Mouse (Mus musculus) cerebellum, adult 9-10 months (tissue): ENCODE data around the gene Fbxl20.
A peak's percentile ranks its signal among the peaks of the same experiment; 100 is the strongest.

Source experiments
- DNase-seq: peaks from one replicate; pipeline ENCODE4 v3.0.0; 2022

The Fbxl20 gene

GRCm38 (mm10) chr11:98046466-98046865 lies 103.7 kb downstream of the Fbxl20 start:
- peak; percentile 49 for DNase-seq

DNA sequence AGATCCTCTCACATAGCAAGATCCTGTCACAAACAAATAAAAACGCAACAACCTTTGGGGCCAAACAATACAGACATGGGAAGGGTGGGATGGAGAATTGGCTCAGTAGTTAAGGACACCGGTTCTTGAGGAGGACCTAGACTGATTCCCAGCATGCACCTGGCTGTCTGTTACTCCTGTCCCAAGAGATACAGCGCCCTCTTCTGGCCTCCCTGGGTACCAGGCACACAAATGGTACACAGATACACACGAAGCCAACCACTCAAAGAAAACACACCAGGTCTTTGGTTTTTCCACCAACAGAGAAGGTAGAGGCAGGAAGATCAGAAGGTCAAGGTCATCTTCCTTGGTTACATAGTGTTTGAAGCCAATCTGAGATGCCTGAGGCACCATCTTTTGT lies 104.6 kb downstream of the Fbxl20 start:
- DNase-seq, result peak; percentile 55

DNA sequence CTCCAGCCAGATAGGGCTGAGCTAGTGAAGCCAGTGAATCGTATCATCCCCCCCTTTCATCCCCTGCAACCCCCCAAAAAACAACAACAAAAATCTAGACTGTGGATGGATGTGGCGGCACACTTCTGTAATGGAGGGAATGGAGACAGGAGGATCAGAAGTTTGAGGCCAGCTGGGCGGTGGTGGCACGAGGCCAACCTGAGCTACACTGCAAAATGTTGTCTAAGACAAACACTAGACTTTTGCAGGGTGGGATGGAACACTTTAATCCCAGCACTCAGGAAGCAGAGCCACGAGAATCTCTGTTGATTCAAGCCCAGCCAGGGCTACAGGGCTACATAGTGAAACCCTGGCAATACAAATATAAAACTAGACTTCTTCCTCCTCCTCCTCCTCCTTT lies 106.1 kb downstream of the Fbxl20 start:
- DNase-seq, result peak; percentile 41

- DNase-seq, result peak; percentile 26
Measured at GRCm38 (mm10) chr11:98042741-98043140, 107.5 kb downstream of the Fbxl20 start.

DNA sequence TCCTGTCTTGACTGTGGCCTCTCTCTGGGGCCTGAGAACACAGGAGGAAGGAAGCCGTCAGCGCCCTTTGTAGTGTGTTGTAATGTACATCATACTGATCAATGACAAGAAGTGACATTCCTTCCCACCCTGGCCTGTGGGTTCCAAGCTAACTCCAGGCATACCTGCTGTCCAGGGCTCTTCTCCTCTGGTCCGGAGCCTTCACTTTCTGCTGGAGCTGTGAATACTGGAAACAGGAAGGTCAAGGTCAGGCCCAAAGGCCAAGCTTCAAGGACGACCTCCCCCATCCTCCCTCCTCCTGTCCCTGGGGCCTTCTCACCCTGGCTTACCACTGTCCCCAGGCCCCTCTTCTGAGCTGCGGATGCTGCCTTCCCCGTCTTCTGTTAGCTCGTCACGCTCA lies 109.2 kb downstream of the Fbxl20 start:
- no peak for DNase-seq

DNA sequence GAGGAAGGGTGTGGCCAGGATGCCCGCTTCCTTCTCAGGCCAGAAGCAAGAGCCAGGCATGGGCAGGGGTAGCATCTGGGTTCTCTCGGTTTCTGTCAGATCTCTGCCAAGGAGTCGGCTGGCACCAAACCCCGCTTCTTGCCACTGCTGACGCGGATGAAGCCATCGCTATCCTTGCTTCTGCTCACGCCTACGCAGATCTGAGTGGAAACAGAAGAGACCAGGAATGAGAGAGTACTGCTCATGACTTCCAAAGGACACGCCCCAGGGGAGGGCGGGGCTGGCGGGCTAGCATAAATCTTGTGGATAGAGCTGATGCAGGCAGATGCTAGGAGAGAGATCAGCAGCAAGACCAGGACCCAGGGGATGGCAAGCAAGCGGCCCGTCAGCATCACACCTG lies 112.3 kb downstream of the Fbxl20 start:
- no peak for DNase-seq

GRCm38 (mm10) chr11:98035977-98036377 lies 114.2 kb downstream of the Fbxl20 start:
- peak; percentile 79 for DNase-seq

DNA sequence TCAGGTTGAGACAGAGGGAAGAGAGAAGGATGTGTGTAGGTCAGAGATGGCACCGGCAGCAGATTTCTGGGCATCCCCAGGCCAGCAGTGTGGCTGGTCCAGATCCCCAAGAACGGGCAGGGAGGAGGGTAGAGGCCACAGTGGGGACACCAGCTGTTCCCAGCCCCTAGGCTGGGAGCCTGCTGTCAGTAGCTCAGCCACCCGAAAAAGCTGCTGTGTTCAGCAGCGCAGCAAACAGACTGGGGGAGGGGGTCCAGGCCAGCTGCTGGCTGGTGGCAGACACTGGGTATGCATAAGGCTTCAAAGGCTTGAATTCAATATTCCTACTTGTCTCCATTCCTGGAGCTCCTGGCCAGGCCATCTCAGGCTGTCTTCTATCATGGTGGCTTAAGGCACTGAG lies 115.4 kb downstream of the Fbxl20 start:
- DNase-seq, result no peak

- DNase-seq, result no peak
Measured at GRCm38 (mm10) chr11:98034061-98034460, 116.1 kb downstream of the Fbxl20 start.
